Comparison of ENCODE assay signal across 8 mouse cellular contexts in genomic region chr9:34995660-34996378, GRCm38 (mm10).
A peak's percentile ranks its signal among the peaks of the same experiment; 100 is the strongest.
DNase-seq lines count a peak whose midpoint lies in the region; ATAC-seq and TF ChIP-seq lines count a peak whose summit lies in the region.

No protein-coding gene starts in this region.

- intact Hi-C loops in left cerebral cortex, adult 2 months (cut with DNase I), result no loop called here

- no peak overlapping the region for H3K27ac ChIP-seq in forebrain, embryonic 16.5 days (ENCODE audit: low read length)
- peak overlapping the region; percentile 59 for H3K27ac ChIP-seq in left cerebral cortex, adult 2 months

- no peak for TF ChIP-seq CTCF in left cerebral cortex, adult 2 months (IDR thresholded peaks at IDR 0.05)

- no peak overlapping the region for H3K4me2 ChIP-seq in forebrain, embryonic 16.5 days (ENCODE audit: low read length)

- H3K4me3 ChIP-seq in megakaryocyte, embryonic 14.5 days (replicated peaks), result peak overlapping the region; percentile 60
- H3K4me3 ChIP-seq in forebrain, embryonic 16.5 days (replicated peaks; ENCODE audit: low read length), result no peak overlapping the region
- H3K4me3 ChIP-seq in left cerebral cortex, adult 2 months, result no peak overlapping the region

- peak; percentile 53 to 56 for DNase-seq in left cerebral cortex, adult 2 months (ENCODE audit: extremely low spot score in 1 of 2, low spot score in 2 of 2)
- DNase-seq in right cerebral cortex, postnatal 10 days (ENCODE audit: low spot score in 2 of 2), result peak; percentile 71 to 75
- no peak for DNase-seq in adrenal gland, postnatal 25 days
- DNase-seq in cerebellum, adult 8-10 months, result no peak
- no peak for DNase-seq in embryo, embryonic 10 days (ENCODE audit: low spot score)

- H3K4me1 ChIP-seq in megakaryocyte, embryonic 14.5 days, result peaks cover 85% of the 10 kb centered on the region
- H3K4me1 ChIP-seq in forebrain, embryonic 16.5 days (replicated peaks; ENCODE audit: control insufficient read depth, insufficient read depth, low read length), result peaks cover 32% of the 10 kb centered on the region

- ATAC-seq in megakaryocyte, adult 5-6 weeks (ENCODE audit: poor library complexity, severe bottlenecking), result no peak
- ATAC-seq in forebrain, embryonic 16.5 days, result peak; percentile 77

- H3K36me3 ChIP-seq in megakaryocyte, embryonic 14.5 days (replicated peaks; ENCODE audit: low read length), result peaks cover 3% of the 10 kb centered on the region
- H3K36me3 ChIP-seq in forebrain, embryonic 16.5 days (ENCODE audit: control insufficient read depth, insufficient read depth), result no peaks in the 10 kb centered on the region

- 0 out of 2 replicates have a peak overlapping the region, but pooled peaks have one; percentile 7 for H3K9ac ChIP-seq in forebrain, embryonic 16.5 days (replicated peaks; ENCODE audit: low read depth, low read length)

- peaks cover 16% of the 10 kb centered on the region for H3K27me3 ChIP-seq in megakaryocyte, embryonic 14.5 days (replicated peaks)
- no peaks in the 10 kb centered on the region for H3K27me3 ChIP-seq in forebrain, embryonic 16.5 days (replicated peaks; ENCODE audit: control insufficient read depth, insufficient read depth, low read length)

- WGBS in forebrain, embryonic 16.5 days, result 37% methylated on average over 15 of the region's 15 CpGs

- H3K9me3 ChIP-seq in megakaryocyte, embryonic 14.5 days, result no peaks in the 10 kb centered on the region
- H3K9me3 ChIP-seq in forebrain, embryonic 16.5 days (ENCODE audit: control insufficient read depth, low read length), result no peaks in the 10 kb centered on the region

Comparison
In these comparisons a context has a peak if more than half of its experiments do, and no peak if none do; other contexts are left out.
1. DNase-seq: peak in left cerebral cortex, adult 2 months (2 of 2) and right cerebral cortex, postnatal 10 days (2 of 2); none in adrenal gland, postnatal 25 days (single experiment), cerebellum, adult 8-10 months (single experiment) and embryo, embryonic 10 days (single experiment).